Mouse (Mus musculus) E14TG2a.4 (cell line): ENCODE results near the gene Ercc5.

Experiments used
- H3K27me3 ChIP-seq: 2 replicates; pipeline ENCODE4 v1.6.1; 2014; ENCODE audit warnings: low read length, control low read depth; ENCODE audit not compliant: insufficient read depth
- H3K36me3 ChIP-seq: 2 replicates; pipeline ENCODE4 v1.6.1; 2014; ENCODE audit warnings: low read length, control low read depth; ENCODE audit not compliant: insufficient read depth
- H3K4me1 ChIP-seq: replicated peaks from 2 replicates; pipeline ENCODE4 v1.6.1; 2014; ENCODE audit warnings: low read depth, low read length, control low read depth
- H3K4me3 ChIP-seq: replicated peaks from 2 replicates; pipeline ENCODE4 v1.5.1; 2014; ENCODE audit warnings: mild to moderate bottlenecking, low read length
- H3K9me3 ChIP-seq: 2 replicates; pipeline ENCODE4 v1.6.1; 2014; ENCODE audit warnings: low read length, control low read depth
- CTCF ChIP-seq: conservative IDR thresholded peaks from 2 replicates; pipeline ENCODE4 v1.5.1; 2014; ENCODE audit warnings: low read length
- NANOG ChIP-seq: IDR thresholded peaks from 2 replicates; pipeline ENCODE4 v1.6.1; 2014; ENCODE audit warnings: borderline replicate concordance, low read length, mixed read lengths
- POU5F1 ChIP-seq: IDR thresholded peaks from 2 replicates; pipeline ENCODE4 v1.6.1; 2014; ENCODE audit warnings: low read length, borderline replicate concordance

Ercc5 gene

DNA sequence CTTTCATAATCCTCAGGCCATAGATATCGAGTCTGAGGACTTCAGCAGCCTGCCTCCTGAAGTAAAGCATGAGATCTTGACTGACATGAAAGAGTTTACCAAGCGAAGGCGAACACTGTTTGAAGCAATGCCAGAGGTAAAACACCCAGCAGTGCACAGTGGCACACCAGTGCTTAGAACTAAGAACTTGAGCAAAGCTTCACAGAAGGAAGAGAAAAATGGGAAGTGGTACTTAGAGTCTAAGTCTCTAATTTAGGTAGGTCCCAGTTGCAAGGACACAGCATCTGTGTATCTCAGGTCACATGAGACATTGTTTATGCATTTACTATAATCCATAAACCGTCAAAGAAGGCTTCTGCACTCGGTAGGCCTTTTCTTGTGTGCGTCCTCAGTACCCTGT, 14.3 kb downstream of the Ercc5 start:
- Histone ChIP-seq H3K4me1 (no peaks in the 10 kb centered on the region; the same call in 1 of the 2 replicates), H3K36me3 (peaks cover 76% of the 10 kb centered on the region), H3K9me3 (no peaks in the 10 kb centered on the region), H3K4me3 (no peak overlapping the region), H3K27me3 (no peaks in the 10 kb centered on the region)
- TF ChIP-seq POU5F1 (no peak), CTCF (no peak), NANOG (no peak)

- TF ChIP-seq NANOG (no peak), CTCF (no peak), POU5F1 (no peak)
- Histone ChIP-seq H3K9me3 (no peaks in the 10 kb centered on the region), H3K4me1 (no peaks in the 10 kb centered on the region; the same call in 1 of the 2 replicates), H3K27me3 (no peaks in the 10 kb centered on the region), H3K4me3 (no peak overlapping the region), H3K36me3 (peaks cover 82% of the 10 kb centered on the region)
Measured at GRCm38 (mm10) chr1:44162389-44162788, 14.8 kb downstream of the Ercc5 start.

DNA sequence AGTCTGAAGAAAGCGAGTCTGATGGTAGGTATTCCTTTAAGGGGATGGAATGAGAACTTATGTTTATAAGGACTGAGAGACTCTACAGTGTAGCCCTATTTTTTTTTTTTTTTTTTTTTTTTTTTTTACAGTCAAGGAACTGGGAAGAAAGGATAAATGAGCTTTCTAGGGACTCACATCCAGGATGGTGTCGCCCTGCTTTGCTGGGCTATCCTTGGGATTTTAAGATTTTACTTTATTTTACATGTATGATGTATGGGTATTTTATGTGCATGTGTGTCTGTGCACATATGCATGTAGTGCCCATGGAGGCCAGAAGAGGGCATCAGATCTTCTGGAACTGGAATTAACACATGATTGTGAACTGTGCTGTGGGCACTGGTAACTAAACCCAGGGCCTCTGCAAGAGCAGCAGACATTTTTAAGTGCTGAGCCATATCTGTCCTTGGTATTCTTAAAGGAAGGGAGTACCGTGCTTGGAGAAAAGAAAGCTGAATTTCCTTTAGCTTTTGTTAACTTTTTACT, 20.4 kb downstream of the Ercc5 start:
- Histone ChIP-seq H3K27me3 (no peaks in the 10 kb centered on the region), H3K9me3 (no peaks in the 10 kb centered on the region), H3K36me3 (peaks cover 56% of the 10 kb centered on the region), H3K4me3 (no peak overlapping the region), H3K4me1 (no peaks in the 10 kb centered on the region; the same call in 1 of the 2 replicates)
- TF ChIP-seq CTCF: peak; percentile 44; the same call in 1 of the 2 replicates
- no peak for TF ChIP-seq POU5F1
- no peak for TF ChIP-seq NANOG

DNA sequence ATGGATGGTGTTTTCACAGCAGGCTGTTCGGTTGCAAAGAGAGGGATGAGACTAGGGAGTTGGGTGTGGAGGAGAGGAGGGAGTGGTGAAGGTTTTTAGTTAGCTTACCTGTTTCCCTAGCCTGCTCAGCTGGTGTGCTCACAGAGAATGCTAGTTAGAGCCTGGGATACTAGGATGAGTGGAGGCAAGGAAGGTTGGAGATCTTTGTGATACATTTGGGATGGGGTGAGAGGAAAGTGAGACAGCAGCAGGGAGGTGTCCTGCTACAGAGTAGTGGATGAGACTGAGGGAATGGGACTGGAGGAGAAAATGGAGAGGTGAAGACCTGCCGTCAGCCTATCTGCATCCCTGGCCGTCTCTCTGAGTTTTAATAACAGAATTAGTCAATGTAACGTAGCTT, 25.1 kb downstream of the Ercc5 start:
- Histone ChIP-seq H3K4me3 (no peak overlapping the region), H3K27me3 (no peaks in the 10 kb centered on the region), H3K9me3 (no peaks in the 10 kb centered on the region), H3K4me1 (no peaks in the 10 kb centered on the region), H3K36me3 (peaks cover 63% of the 10 kb centered on the region)
- TF ChIP-seq CTCF (no peak), NANOG (no peak), POU5F1 (no peak)

GRCm38 (mm10) chr1:44173903-44174302, 26.4 kb downstream of the Ercc5 start:
- Histone ChIP-seq H3K4me1 (no peaks in the 10 kb centered on the region), H3K36me3 (peaks cover 68% of the 10 kb centered on the region), H3K27me3 (no peaks in the 10 kb centered on the region), H3K4me3 (no peak overlapping the region), H3K9me3 (no peaks in the 10 kb centered on the region)
- TF ChIP-seq CTCF (peak; percentile 46), POU5F1 (no peak)

- H3K27me3 ChIP-seq: no peaks in the 10 kb centered on the region
- TF ChIP-seq CTCF (no peak), NANOG (no peak), POU5F1 (no peak)
- no peaks in the 10 kb centered on the region for H3K9me3 ChIP-seq
- peaks cover 74% of the 10 kb centered on the region for H3K36me3 ChIP-seq
- no peaks in the 10 kb centered on the region for H3K4me1 ChIP-seq
- H3K4me3 ChIP-seq: no peak overlapping the region
Measured at GRCm38 (mm10) chr1:44178086-44178485, 30.5 kb downstream of the Ercc5 start.

GRCm38 (mm10) chr1:44186396-44186795, 38.9 kb downstream of the Ercc5 start:
- no peaks in the 10 kb centered on the region for H3K4me1 ChIP-seq
- H3K36me3 ChIP-seq: 0 out of 2 replicates have a peak, but pooled peaks cover 3% of the 10 kb centered on the region
- H3K9me3 ChIP-seq: no peaks in the 10 kb centered on the region
- H3K27me3 ChIP-seq: no peaks in the 10 kb centered on the region
- H3K4me3 ChIP-seq: no peak overlapping the region
- TF ChIP-seq NANOG (no peak), POU5F1 (no peak), CTCF (no peak)

DNA sequence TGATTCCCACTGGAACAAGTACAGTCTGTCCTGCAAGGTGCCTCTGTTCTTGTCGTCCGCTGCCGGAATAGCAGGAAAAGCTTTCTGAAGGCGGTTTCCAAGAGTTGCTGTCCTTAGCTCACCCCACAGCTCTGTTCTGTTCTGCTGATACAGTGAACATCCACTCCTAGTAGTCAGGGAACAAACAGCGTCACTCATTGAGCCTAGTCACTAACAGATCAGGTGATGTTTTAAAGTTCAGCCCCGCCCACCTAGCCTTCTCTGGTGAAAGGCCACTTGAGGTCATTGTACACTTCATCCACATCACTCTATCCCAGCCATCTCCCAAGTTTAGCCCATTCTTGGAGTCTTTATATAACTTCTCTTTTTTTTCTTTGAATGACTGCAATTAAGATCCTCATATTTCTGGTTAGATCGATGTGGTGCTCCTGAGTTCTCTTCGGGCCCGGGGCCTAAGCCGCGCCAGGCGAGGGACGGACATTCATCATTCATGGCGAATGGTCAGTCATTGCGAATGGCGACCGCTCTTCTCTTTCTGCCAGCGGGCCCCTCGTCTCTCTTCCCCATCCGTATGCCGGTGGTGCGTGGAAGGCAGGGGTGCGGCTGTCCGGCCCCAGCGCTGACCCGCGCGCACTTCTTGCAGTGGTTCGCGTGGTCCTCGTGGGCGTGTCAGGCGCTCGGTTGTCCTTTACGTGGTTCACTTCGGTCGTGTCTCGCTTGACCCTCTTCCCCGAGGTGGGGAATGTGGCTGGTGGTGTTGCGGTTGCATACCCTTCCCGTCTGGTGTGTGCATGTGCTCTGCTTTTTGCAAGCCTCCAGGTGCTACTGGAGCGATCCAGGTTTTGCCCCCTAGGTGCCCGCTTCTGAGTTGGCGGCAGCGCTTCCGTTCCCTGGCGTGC, 51.0 kb downstream of the Ercc5 start:
- Histone ChIP-seq H3K27me3 (peaks cover 18% of the 10 kb centered on the region), H3K4me3 (peak overlapping the region; percentile 73), H3K36me3 (no peaks in the 10 kb centered on the region), H3K9me3 (peaks cover 11% of the 10 kb centered on the region), H3K4me1 (peaks cover 10% of the 10 kb centered on the region; the same call in 1 of the 2 replicates)
- TF ChIP-seq POU5F1 (no peak), CTCF (no peak), NANOG (no peak)
